Mouse (Mus musculus): Measurements from ENCODE around the gene Omp.

GRCm38 (mm10) chr7:98188680-98189079 is 43.4 kb upstream of the Omp start:
- TF ChIP-seq GATA1 (IDR thresholded peaks at IDR 0.05; ENCODE audit: low read length) = no peak
- no peak for TF ChIP-seq TAL1 (IDR thresholded peaks at IDR 0.05; ENCODE audit: low read length)
